Mouse (Mus musculus): ENCODE results near the gene Smg1. TPM values are rescaled to one million over a fixed set of nuclear protein-coding genes. Genes with fewer than 3 reads are reported as not detected.

Smg1 gene
- total RNA-seq, 2 experiments from 2014 or later, result 34.4 to 61.5 TPM

GRCm38 (mm10) chr7:118251392-118252170, 8.1 kb upstream of the Smg1 start:
- no peak for ATAC-seq (replicated peaks; ENCODE audit: low FRiP score, low TSS enrichment, poor library complexity, severe bottlenecking)

- no peak for ATAC-seq (replicated peaks; ENCODE audit: low FRiP score, low TSS enrichment, poor library complexity, severe bottlenecking)
These were observed 7.2 kb upstream of the Smg1 start for GRCm38 (mm10) chr7:118250482-118251160.

- ATAC-seq (replicated peaks; ENCODE audit: low FRiP score, low TSS enrichment, poor library complexity, severe bottlenecking), result no peak
These were observed 6.1 kb upstream of the Smg1 start for GRCm38 (mm10) chr7:118249563-118249962.

GRCm38 (mm10) chr7:118248069-118248468, 4.6 kb upstream of the Smg1 start:
- ATAC-seq (replicated peaks; ENCODE audit: low FRiP score, low TSS enrichment, poor library complexity, severe bottlenecking), result no peak

GRCm38 (mm10) chr7:118245260-118245659, 1.8 kb upstream of the Smg1 start:
- ATAC-seq (replicated peaks; ENCODE audit: low FRiP score, low TSS enrichment, poor library complexity, severe bottlenecking), result no peak

- ATAC-seq (replicated peaks; ENCODE audit: low FRiP score, low TSS enrichment, poor library complexity, severe bottlenecking), result 0 out of 2 replicates have a peak, but pooled peaks have one; percentile 16
These were observed 508 bp downstream of the Smg1 start for GRCm38 (mm10) chr7:118242911-118243412.

- no peak for ATAC-seq (replicated peaks; ENCODE audit: low FRiP score, low TSS enrichment, poor library complexity, severe bottlenecking)
These were observed 1.2 kb downstream of the Smg1 start for GRCm38 (mm10) chr7:118242309-118242708.

- ATAC-seq (replicated peaks; ENCODE audit: low FRiP score, low TSS enrichment, poor library complexity, severe bottlenecking), result no peak
These were observed 3.1 kb downstream of the Smg1 start for GRCm38 (mm10) chr7:118240402-118240801.

GRCm38 (mm10) chr7:118239996-118240395, 3.5 kb downstream of the Smg1 start:
- no peak for ATAC-seq (replicated peaks; ENCODE audit: low FRiP score, low TSS enrichment, poor library complexity, severe bottlenecking)

GRCm38 (mm10) chr7:118236949-118237348, 6.5 kb downstream of the Smg1 start:
- no peak for ATAC-seq (replicated peaks; ENCODE audit: low FRiP score, low TSS enrichment, poor library complexity, severe bottlenecking)

GRCm38 (mm10) chr7:118234236-118234635, 9.2 kb downstream of the Smg1 start:
- ATAC-seq (replicated peaks; ENCODE audit: low FRiP score, low TSS enrichment, poor library complexity, severe bottlenecking), result no peak

- ATAC-seq (replicated peaks; ENCODE audit: low FRiP score, low TSS enrichment, poor library complexity, severe bottlenecking), result no peak
These were observed 10.9 kb downstream of the Smg1 start for GRCm38 (mm10) chr7:118232613-118233012.

GRCm38 (mm10) chr7:118219777-118220176, 23.7 kb downstream of the Smg1 start:
- ATAC-seq (replicated peaks; ENCODE audit: low FRiP score, low TSS enrichment, poor library complexity, severe bottlenecking), result no peak

- no peak for ATAC-seq (replicated peaks; ENCODE audit: low FRiP score, low TSS enrichment, poor library complexity, severe bottlenecking)
These were observed 37.1 kb downstream of the Smg1 start for GRCm38 (mm10) chr7:118206396-118206795.

GRCm38 (mm10) chr7:118195756-118196155, 47.7 kb downstream of the Smg1 start:
- ATAC-seq (replicated peaks; ENCODE audit: low FRiP score, low TSS enrichment, poor library complexity, severe bottlenecking), result no peak

- ATAC-seq (replicated peaks; ENCODE audit: low FRiP score, low TSS enrichment, poor library complexity, severe bottlenecking), result no peak
These were observed 57.6 kb downstream of the Smg1 start for GRCm38 (mm10) chr7:118185878-118186277.

GRCm38 (mm10) chr7:118184604-118185003, 58.9 kb downstream of the Smg1 start:
- no peak for ATAC-seq (replicated peaks; ENCODE audit: low FRiP score, low TSS enrichment, poor library complexity, severe bottlenecking)

- ATAC-seq (replicated peaks; ENCODE audit: low FRiP score, low TSS enrichment, poor library complexity, severe bottlenecking), result peak; percentile 74
These were observed 62.3 kb downstream of the Smg1 start for GRCm38 (mm10) chr7:118181123-118181522.

- ATAC-seq (replicated peaks; ENCODE audit: low FRiP score, low TSS enrichment, poor library complexity, severe bottlenecking), result no peak
These were observed 63.7 kb downstream of the Smg1 start for GRCm38 (mm10) chr7:118179782-118180181.

GRCm38 (mm10) chr7:118175821-118176355, 67.6 kb downstream of the Smg1 start:
- ATAC-seq (replicated peaks; ENCODE audit: low FRiP score, low TSS enrichment, poor library complexity, severe bottlenecking), result no peak
